Mouse (Mus musculus) forebrain, embryonic 14.5 days (tissue): Measurements from ENCODE around the gene Pth2. TPM values are rescaled to one million over a fixed set of nuclear protein-coding genes. Genes with fewer than 3 reads are reported as not detected.

Source experiments
- ATAC-seq: fragments of 200-750 bp; cut with Nextera tagmentation; 2 replicates; pipeline ENCODE4 v1.8.0; 2017; ENCODE audit warnings: mild to moderate bottlenecking, moderate library complexity
- DNase-seq: peaks from one replicate; pipeline ENCODE4 v3.0.0-alpha.2; 2015; ENCODE audit warnings: low spot score
- H3K27ac ChIP-seq: fragments of 300-500 bp; sonication (generic); 2 replicates; pipeline ENCODE4 v1.5.1; 2014; ENCODE audit warnings: low read depth, mild to moderate bottlenecking, control low read depth, low read length, moderate library complexity
- H3K27me3 ChIP-seq: fragments of 300-500 bp; sonication (generic); replicated peaks from 2 replicates; pipeline ENCODE4 v1.6.1; 2014; ENCODE audit warnings: low read length, control low read depth, mixed read lengths; ENCODE audit not compliant: control insufficient read depth, insufficient read depth
- H3K36me3 ChIP-seq: fragments of 300-500 bp; sonication (generic); 2 replicates; pipeline ENCODE4 v1.6.1; 2014; ENCODE audit warnings: low read length, control low read depth; ENCODE audit not compliant: control insufficient read depth, insufficient read depth
- H3K4me1 ChIP-seq: fragments of 300-500 bp; sonication (generic); 2 replicates; pipeline ENCODE4 v1.6.1; 2014; ENCODE audit warnings: antibody characterized with exemption, low read length, control low read depth; ENCODE audit not compliant: control insufficient read depth, insufficient read depth
- H3K4me2 ChIP-seq: fragments of 300-500 bp; sonication (generic); 2 replicates; pipeline ENCODE4 v1.6.1; 2014; ENCODE audit warnings: mild to moderate bottlenecking, control low read depth, low read length
- H3K4me3 ChIP-seq: fragments of 300-500 bp; sonication (generic); 2 replicates; pipeline ENCODE4 v1.5.1; 2014; ENCODE audit warnings: low read depth, low read length, control low read depth
- H3K9ac ChIP-seq: fragments of 300-500 bp; sonication (generic); 2 replicates; pipeline ENCODE4 v1.6.1; 2014; ENCODE audit warnings: mild to moderate bottlenecking, low read length, control low read depth, moderate library complexity
- H3K9me3 ChIP-seq: fragments of 300-500 bp; sonication (generic); replicated peaks from 2 replicates; pipeline ENCODE4 v1.6.1; 2016; ENCODE audit warnings: low read length, control low read depth, mixed read lengths; ENCODE audit not compliant: control insufficient read depth
- WGBS: fragments of 180-500 bp; shearing (Covaris S2); extraction: QIAGEN DNeasy Blood & Tissue Kit; methylation state at CpG from one replicate; pipeline ENCODE4 v1.1.7; 2014; 5-methylcytosine and 5-hydroxymethylcytosine counted together
- polyA plus RNA-seq: library from polyadenylated mRNA; unstranded; fragments of >200 nt; fragmentation: Nextera tagmentation; extraction: Ambion mirVana; gene quantifications from 2 replicates; pipeline ENCODE4 v1.2.1, GENCODE M21; 2014

Gene Pth2
- not detected in 2 replicates for polyA plus RNA-seq

- Histone ChIP-seq H3K9ac (no peak within 1 kb of the TSS), H3K9me3 (no peaks in the 10 kb centered on the region), H3K4me2 (peak within 1 kb of the TSS; percentile 50), H3K27me3 (peaks cover 87% of the 10 kb centered on the region), H3K4me1 (peaks cover 7% of the 10 kb centered on the region; the same call in 1 of the 2 replicates), H3K36me3 (no peaks in the 10 kb centered on the region), H3K4me3 (peak within 1 kb of the TSS; percentile 19; the same call in 1 of the 2 replicates), H3K27ac (no peak within 1 kb of the TSS)
- ATAC-seq (no peak), DNase-seq (no peak)
- WGBS = 9% methylated on average over 20 of the region's 20 CpGs
Observed at GRCm38 (mm10) chr7:45180896-45181477, at the start of gene Pth2. TSS of gene Pth2 (plus strand) at chr7:45180995.

DNA sequence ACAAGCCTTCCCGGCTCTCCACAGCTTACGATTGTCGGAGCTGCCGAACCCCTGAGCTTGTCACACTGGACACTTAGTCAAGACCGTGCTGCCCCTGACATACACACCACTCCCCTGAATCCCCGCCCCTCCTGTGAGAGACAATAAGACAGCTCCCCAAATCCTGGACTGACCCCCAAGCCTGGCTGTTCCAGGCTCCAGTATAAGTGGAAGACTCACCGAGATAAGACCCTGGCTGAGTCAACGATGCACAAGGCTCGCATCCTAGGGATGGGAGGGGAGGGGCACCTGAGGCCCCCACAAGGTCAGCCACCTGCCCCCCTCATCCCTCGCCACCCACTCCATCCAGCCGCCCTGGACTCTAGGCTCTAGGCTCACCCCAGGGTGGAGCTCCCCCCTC lies 48.9 kb upstream of the Pth2 start:
- no peak overlapping the region for H3K4me2 ChIP-seq
- no peak for DNase-seq
- WGBS = 76% methylated on average over 11 of the region's 11 CpGs
- no peak overlapping the region for H3K4me3 ChIP-seq
- H3K36me3 ChIP-seq = peaks cover 7% of the 10 kb centered on the region
- H3K27ac ChIP-seq = no peak overlapping the region
- no peak overlapping the region for H3K9ac ChIP-seq
- peaks cover 8% of the 10 kb centered on the region; the same call in 1 of the 2 replicates for H3K4me1 ChIP-seq
- no peak for ATAC-seq
- H3K9me3 ChIP-seq = peaks cover 3% of the 10 kb centered on the region; the same call in 1 of the 2 replicates
- H3K27me3 ChIP-seq = no peaks in the 10 kb centered on the region

GRCm38 (mm10) chr7:45133446-45134159 lies 47.2 kb upstream of the Pth2 start:
- H3K9me3 ChIP-seq = peaks cover 3% of the 10 kb centered on the region; the same call in 1 of the 2 replicates
- no peak overlapping the region for H3K4me3 ChIP-seq
- peaks cover 3% of the 10 kb centered on the region; the same call in 1 of the 2 replicates for H3K4me1 ChIP-seq
- WGBS = 75% methylated on average over 8 of the region's 8 CpGs
- H3K4me2 ChIP-seq = no peak overlapping the region
- H3K27ac ChIP-seq = no peak overlapping the region
- no peaks in the 10 kb centered on the region for H3K27me3 ChIP-seq
- no peak overlapping the region for H3K9ac ChIP-seq
- H3K36me3 ChIP-seq = no peaks in the 10 kb centered on the region
- DNase-seq = no peak
- ATAC-seq = no peak

DNA sequence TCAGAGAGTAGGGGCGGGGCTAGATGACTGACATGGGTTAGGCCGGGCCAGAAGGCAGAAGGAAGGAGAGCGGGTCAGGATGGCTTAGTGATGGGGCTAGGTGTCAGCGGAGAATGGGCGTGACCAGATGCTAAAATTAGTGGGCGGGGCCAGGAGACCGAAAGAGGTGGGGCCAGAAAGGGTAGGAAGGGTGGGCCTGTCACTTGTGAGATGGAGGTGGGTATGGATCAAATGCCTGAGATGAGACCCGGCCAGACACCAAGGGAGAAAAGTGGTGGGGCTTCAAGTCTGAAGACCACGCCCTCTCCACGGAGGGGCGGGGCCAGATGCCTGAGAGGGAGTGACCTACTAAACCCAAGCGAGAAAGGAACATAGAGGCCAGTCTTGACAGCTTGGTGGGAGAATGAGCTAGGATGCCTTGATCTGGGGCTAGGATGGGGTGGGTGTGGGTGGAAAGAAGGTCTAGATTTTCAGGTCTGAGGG lies 46.2 kb upstream of the Pth2 start:
- WGBS = 13% methylated on average over 12 of the region's 12 CpGs

DNA sequence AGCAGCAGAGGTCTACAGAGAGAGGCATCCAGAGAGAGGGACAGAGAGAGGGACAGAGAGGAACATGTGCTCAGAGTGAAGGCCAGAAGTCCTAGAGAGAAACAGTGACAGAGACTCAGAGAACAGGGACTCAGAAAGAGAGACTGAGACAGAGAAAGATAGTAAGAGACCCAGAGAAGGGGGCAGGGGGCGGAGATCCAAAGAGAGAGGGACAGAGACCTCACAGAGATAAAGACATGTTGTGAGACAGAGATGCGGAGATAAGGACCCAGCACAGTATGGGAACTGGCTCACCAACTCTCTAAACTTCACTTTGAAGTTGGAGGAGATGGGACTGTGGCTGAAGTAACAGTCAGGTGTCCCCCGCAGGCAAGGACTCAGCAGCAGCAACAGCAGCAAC lies 45.4 kb upstream of the Pth2 start:
- H3K36me3 ChIP-seq = no peaks in the 10 kb centered on the region
- DNase-seq (no peak), ATAC-seq (no peak)
- H3K9me3 ChIP-seq = peaks cover 3% of the 10 kb centered on the region; the same call in 1 of the 2 replicates
- WGBS = 73% methylated on average over 3 of the region's 3 CpGs
- H3K4me1 ChIP-seq = 0 out of 2 replicates have a peak, but pooled peaks cover 3% of the 10 kb centered on the region
- peak overlapping the region; percentile 61 for H3K4me2 ChIP-seq
- H3K27me3 ChIP-seq = no peaks in the 10 kb centered on the region
- no peak overlapping the region for H3K4me3 ChIP-seq
- H3K9ac ChIP-seq = no peak overlapping the region
- H3K27ac ChIP-seq = no peak overlapping the region

More for the DNA sequence above, 46.2 kb upstream of the Pth2 start:
- DNase-seq (no peak), ATAC-seq (no peak)
- Histone ChIP-seq H3K27ac (no peak overlapping the region), H3K4me3 (no peak overlapping the region), H3K4me1 (0 out of 2 replicates have a peak, but pooled peaks cover 3% of the 10 kb centered on the region), H3K36me3 (no peaks in the 10 kb centered on the region), H3K9me3 (peaks cover 3% of the 10 kb centered on the region; the same call in 1 of the 2 replicates), H3K4me2 (no peak overlapping the region), H3K27me3 (no peaks in the 10 kb centered on the region), H3K9ac (no peak overlapping the region)

DNA sequence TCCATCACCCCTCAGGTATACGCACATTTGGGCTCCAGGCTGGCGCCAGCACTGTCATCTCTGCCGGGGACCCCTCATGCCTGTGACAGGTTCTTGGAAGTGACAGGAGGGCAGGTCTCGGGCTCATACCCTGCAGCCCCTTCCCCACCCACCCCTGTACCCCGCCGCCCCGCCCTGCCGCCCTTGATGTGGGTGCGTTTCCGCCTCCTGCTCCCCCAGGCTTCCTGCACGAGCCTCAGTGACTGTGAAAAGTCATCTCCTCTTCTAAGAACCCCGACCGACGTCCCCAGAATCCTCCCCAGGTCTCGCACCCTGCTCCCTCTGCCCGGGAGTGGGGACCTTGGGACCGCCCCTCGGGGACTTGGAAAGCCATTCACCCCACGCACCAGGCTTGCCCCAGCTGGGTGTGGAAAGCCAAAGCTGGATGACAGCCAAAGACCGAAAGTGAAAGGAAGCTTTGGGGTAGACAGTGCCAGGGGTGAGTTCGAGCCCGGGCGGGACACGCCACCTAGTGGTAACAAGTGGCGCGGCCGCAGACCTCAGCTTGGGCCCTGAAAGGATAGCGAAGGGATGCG lies 44.7 kb upstream of the Pth2 start, which contains the start of the genes Gm45713 and Flt3l:
Gene Gm45713, minus strand, starts transcription at position 239 of the 575 bp plus-strand sequence.
Gene Flt3l, minus strand, starts transcription at position 440 of the 575 bp plus-strand sequence.
- WGBS = 4% methylated on average over 29 of the region's 29 CpGs
- peak within 1 kb of the TSS; percentile 62 for H3K9ac ChIP-seq
- peak within 1 kb of the TSS; percentile 36 for H3K4me3 ChIP-seq
- peaks cover 3% of the 10 kb centered on the region; the same call in 1 of the 2 replicates for H3K9me3 ChIP-seq
- ATAC-seq (peak; percentile 90), DNase-seq (peak; percentile 89)
- H3K27me3 ChIP-seq = no peaks in the 10 kb centered on the region
- H3K36me3 ChIP-seq = no peaks in the 10 kb centered on the region
- no peak within 1 kb of the TSS for H3K27ac ChIP-seq
- H3K4me2 ChIP-seq = peak within 1 kb of the TSS; percentile 61
- H3K4me1 ChIP-seq = 0 out of 2 replicates have a peak, but pooled peaks cover 3% of the 10 kb centered on the region

DNA sequence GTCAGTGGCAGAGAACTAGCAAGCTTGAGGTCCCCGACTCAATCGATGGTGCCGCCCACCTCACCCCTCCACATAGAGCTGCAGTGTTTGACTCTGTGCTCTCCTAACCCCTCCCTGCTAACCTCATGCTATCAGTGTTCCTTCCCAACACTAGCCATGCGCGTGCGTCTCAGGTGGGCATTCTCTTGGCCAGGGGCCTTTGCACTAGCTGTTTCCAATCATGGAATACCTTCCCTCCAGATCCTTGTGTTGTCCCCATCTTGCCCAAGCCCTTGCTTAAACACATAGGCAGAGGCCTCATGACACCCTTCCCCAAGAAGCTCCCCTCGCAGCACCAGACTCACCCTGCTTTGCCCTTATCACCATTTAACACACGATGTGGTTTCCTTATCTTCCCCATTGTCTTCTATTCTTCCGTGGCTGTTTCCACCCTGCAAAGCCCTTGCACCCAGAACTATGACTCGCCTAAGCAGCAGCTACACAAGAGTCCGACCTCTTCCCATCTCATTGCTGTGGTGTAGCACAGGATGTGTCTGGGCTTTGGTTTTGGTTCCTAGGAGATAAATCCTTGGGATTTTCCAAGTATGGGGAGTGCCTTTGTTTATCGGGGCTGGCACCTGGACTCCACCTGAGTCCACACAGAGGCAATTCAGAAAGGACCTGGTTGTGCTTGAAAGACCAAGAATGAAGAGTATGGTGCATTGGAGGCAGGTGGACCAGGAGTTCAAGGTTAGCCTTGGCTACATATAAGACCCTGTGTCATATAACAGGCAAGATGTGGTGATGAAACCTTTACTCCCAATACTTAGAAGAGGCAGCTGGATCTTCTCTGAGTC lies 43.4 kb upstream of the Pth2 start:
- Histone ChIP-seq H3K9ac (no peak overlapping the region), H3K9me3 (peaks cover 3% of the 10 kb centered on the region; the same call in 1 of the 2 replicates), H3K4me3 (no peak overlapping the region), H3K27me3 (no peaks in the 10 kb centered on the region), H3K4me1 (0 out of 2 replicates have a peak, but pooled peaks cover 3% of the 10 kb centered on the region), H3K36me3 (0 out of 2 replicates have a peak, but pooled peaks cover under 1% of the 10 kb centered on the region), H3K27ac (no peak overlapping the region), H3K4me2 (no peak overlapping the region)
- ATAC-seq (no peak), DNase-seq (no peak)
- 89% methylated on average over 12 of the region's 12 CpGs for WGBS

GRCm38 (mm10) chr7:45138403-45138802 lies 42.4 kb upstream of the Pth2 start:
- no peak overlapping the region for H3K4me2 ChIP-seq
- ATAC-seq = no peak
- H3K9ac ChIP-seq = no peak overlapping the region
- DNase-seq = no peak
- 0 out of 2 replicates have a peak, but pooled peaks cover 3% of the 10 kb centered on the region for H3K4me1 ChIP-seq
- 0 out of 2 replicates have a peak, but pooled peaks cover 3% of the 10 kb centered on the region for H3K36me3 ChIP-seq
- no peak overlapping the region for H3K4me3 ChIP-seq
- peaks cover under 1% of the 10 kb centered on the region; the same call in 1 of the 2 replicates for H3K9me3 ChIP-seq
- no peak overlapping the region for H3K27ac ChIP-seq
- no peaks in the 10 kb centered on the region for H3K27me3 ChIP-seq
- whole genome bisulfite sequencing = 81% methylated on average over 1 of the region's 1 CpGs
